Mouse (Mus musculus): ENCODE measurements around the gene Lysmd4. TPM values are rescaled to one million over a fixed set of nuclear protein-coding genes. Genes with fewer than 3 reads are reported as not detected.

The Lysmd4 gene
- total and polyA plus RNA-seq, 3 experiments: 4.0 to 12.0 (median 5.0) TPM

DNA sequence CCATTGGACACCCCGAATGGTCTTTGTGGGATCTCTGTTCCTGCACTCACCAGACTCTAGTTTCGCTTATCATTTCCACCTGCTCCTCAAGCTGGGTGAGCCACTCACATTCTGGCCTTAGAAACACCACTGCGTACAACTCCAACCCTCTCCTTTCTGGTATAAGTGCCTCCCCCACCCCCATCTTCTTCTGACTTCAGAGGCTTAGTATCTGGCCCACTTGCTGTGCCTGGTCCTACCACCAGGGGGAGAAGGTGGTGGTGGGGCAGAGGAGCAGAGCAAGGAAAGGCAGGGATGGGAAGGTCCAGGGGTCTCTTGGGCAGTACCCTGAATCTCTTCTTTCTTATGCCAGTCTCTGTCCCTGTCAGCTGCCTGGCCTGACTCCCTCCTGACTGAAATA lies 5.3 kb upstream of the Lysmd4 start:
- Histone ChIP-seq H3K4me3 (replicated peaks in 1 of 3; ENCODE audit: low read depth in 2 of 3, low read length in 2 of 3, poor library complexity in 1 of 3) (no peak overlapping the region), H3K27ac (ENCODE audit: insufficient read depth, low read depth) (no peak overlapping the region), H3K9ac (ENCODE audit: insufficient read depth, low read depth) (no peak overlapping the region), H3K9me3 (replicated peaks; ENCODE audit: low read length) (no peaks in the 10 kb centered on the region), H3K79me2 (replicated peaks; ENCODE audit: control insufficient read depth, extremely low read depth, insufficient read depth, poor library complexity, severe bottlenecking) (no peaks in the 10 kb centered on the region), H3K36me3 (replicated peaks in 1 of 2; ENCODE audit: control insufficient read depth in 1 of 2, insufficient read depth in 1 of 2, low read length in 1 of 2) (no peaks in the 10 kb centered on the region), H3K4me2 (ENCODE audit: insufficient read depth, low read depth, poor library complexity, severe bottlenecking) (no peak overlapping the region), H3K4me1 (ENCODE audit: control insufficient read depth in 1 of 2, insufficient read depth in 2 of 2) (peaks cover 4 to 14% of the 10 kb centered on the region in 2 experiments; a peak in 3 of 4 replicates), H3K27me3 (replicated peaks) (peaks cover 5% of the 10 kb centered on the region)
- peak; percentile 61 for DNase-seq (ENCODE audit: extremely low read depth)
- in situ Hi-C loops (cut with MboI; ENCODE audit: low pct_ligation_motif_present, low pct_unique_long_range_greater_than_20kb, low sequenced_read_pairs): loop anchor here (25.0 kb wide), 1 partner anchor 380 kb away; the partner anchor contains the start of gene Adamts17
- dilution Hi-C loops (cut with MboI; ENCODE audit: extremely low pct_ligation_motif_present, extremely low pct_unique_long_range_greater_than_20kb, low sequenced_read_pairs): no loop called here
- TF ChIP-seq CTCF (conservative IDR thresholded peaks at IDR 0.05 in 1 of 2, IDR thresholded peaks at IDR 0.05 in 1 of 2; ENCODE audit: low read depth in 2 of 2, low read length in 2 of 2) (peak; percentile 77 to 80), NELFE (IDR thresholded peaks at IDR 0.05; ENCODE audit: low read depth, low read length) (no peak), CHD2 (IDR thresholded peaks at IDR 0.05; ENCODE audit: low read length) (peak; percentile 51; the same call in 1 of the 2 replicates), ZNF384 (IDR thresholded peaks at IDR 0.05; ENCODE audit: low read depth, low read length) (no peak), RAD21 (IDR thresholded peaks at IDR 0.05; ENCODE audit: low read depth, low read length) (peak; percentile 41), SMC3 (IDR thresholded peaks at IDR 0.05; ENCODE audit: low read depth, low read length) (peak; percentile 90)

DNA sequence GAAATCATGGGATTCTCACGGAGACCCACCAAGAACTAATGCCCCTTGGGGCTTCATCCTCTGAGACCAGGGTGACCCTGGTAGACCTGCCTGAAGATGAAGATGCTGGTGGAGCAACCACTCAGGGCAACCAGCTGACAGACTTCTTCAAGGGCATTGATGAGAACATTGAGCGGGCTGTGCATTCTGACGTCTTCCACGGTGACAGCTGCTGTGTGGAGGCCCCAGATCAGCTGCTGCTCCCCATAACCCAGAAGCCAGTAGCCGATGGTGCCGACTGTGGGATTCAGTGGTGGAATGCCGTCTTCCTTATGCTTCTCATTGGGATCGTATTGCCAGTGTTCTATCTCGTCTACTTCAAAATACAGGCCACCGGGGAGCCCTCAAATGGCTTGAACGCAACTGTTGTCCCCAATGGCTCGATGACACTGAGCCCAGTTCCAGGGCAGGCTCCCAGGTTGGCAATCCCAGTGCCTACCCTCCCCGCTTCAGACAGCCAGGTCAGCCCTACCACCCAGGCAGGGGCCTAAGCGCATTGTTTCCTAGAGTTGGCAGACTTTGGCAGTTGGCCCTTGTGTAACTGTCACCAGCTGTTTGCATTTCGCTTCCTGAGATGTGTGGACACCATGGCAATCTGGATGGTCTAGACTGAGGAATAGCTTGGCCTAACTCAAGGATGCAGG lies 3.7 kb downstream of the Lysmd4 start:
- Histone ChIP-seq H3K4me3 (replicated peaks in 1 of 3; ENCODE audit: low read depth in 2 of 3, low read length in 2 of 3, poor library complexity in 1 of 3) (no peak overlapping the region), H3K27me3 (replicated peaks) (no peaks in the 10 kb centered on the region), H3K9ac (ENCODE audit: insufficient read depth, low read depth) (no peak overlapping the region), H3K4me1 (ENCODE audit: control insufficient read depth in 1 of 2, insufficient read depth in 2 of 2) (peaks cover 3 to 16% of the 10 kb centered on the region in 2 experiments; a peak in 3 of 4 replicates), H3K27ac (ENCODE audit: insufficient read depth, low read depth) (no peak overlapping the region), H3K9me3 (replicated peaks; ENCODE audit: low read length) (no peaks in the 10 kb centered on the region), H3K4me2 (ENCODE audit: insufficient read depth, low read depth, poor library complexity, severe bottlenecking) (no peak overlapping the region), H3K36me3 (replicated peaks in 1 of 2; ENCODE audit: control insufficient read depth in 1 of 2, insufficient read depth in 1 of 2, low read length in 1 of 2) (peaks cover 11 to 55% of the 10 kb centered on the region in 2 experiments), H3K79me2 (replicated peaks; ENCODE audit: control insufficient read depth, extremely low read depth, insufficient read depth, poor library complexity, severe bottlenecking) (no peaks in the 10 kb centered on the region)
- in situ Hi-C loops (cut with MboI; ENCODE audit: low pct_ligation_motif_present, low pct_unique_long_range_greater_than_20kb, low sequenced_read_pairs) (loop anchor here (25.0 kb wide), 2 partner anchors 136 to 286 kb away; partner anchors contain the start of gene Mef2a), dilution Hi-C loops (cut with MboI; ENCODE audit: extremely low pct_ligation_motif_present, extremely low pct_unique_long_range_greater_than_20kb, low sequenced_read_pairs) (no loop called here)
- DNase-seq (ENCODE audit: extremely low read depth): no peak
- TF ChIP-seq USF1 (IDR thresholded peaks at IDR 0.05; ENCODE audit: low read depth, low read length): no peak
- no peak for TF ChIP-seq ZC3H11A (IDR thresholded peaks at IDR 0.05; ENCODE audit: low read depth, low read length)
- TF ChIP-seq ZKSCAN1 (IDR thresholded peaks at IDR 0.05; ENCODE audit: borderline replicate concordance, low read depth, low read length): no peak
- TF ChIP-seq ELF1 (IDR thresholded peaks at IDR 0.05; ENCODE audit: low read depth, low read length): no peak
- no peak for TF ChIP-seq BHLHE40 (IDR thresholded peaks at IDR 0.05; ENCODE audit: low read depth, low read length)
- no peak for TF ChIP-seq ZNF384 (IDR thresholded peaks at IDR 0.05; ENCODE audit: low read depth, low read length)
- TF ChIP-seq JUND (conservative IDR thresholded peaks at IDR 0.05; ENCODE audit: low read depth, low read length): no peak

DNA sequence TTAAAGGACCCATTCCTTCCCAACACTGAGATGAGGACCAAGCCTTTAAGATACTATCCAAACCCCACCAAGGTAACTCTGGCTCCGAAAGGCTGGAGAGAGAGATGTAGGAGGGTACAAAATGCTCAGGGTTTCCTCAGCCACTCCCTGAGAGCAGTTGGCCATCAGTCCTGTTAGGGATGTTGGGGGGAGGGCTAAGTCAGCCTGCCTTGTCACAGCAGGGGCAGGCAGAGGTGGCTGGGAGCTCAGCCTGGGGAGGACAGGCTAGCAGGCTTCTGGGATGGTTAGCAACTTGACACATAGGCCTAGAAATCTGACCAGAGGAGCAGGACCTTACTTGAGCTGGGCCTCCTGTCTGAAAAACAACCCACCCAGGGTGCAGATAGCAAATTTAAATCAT lies 5.2 kb downstream of the Lysmd4 start:
- Histone ChIP-seq H3K79me2 (replicated peaks; ENCODE audit: control insufficient read depth, extremely low read depth, insufficient read depth, poor library complexity, severe bottlenecking) (no peaks in the 10 kb centered on the region), H3K27ac (ENCODE audit: insufficient read depth, low read depth) (no peak overlapping the region), H3K4me1 (ENCODE audit: control insufficient read depth in 1 of 2, insufficient read depth in 2 of 2) (peaks cover 3 to 10% of the 10 kb centered on the region in 2 experiments; a peak in 3 of 4 replicates), H3K27me3 (replicated peaks) (no peaks in the 10 kb centered on the region), H3K4me3 (replicated peaks in 1 of 3; ENCODE audit: low read depth in 2 of 3, low read length in 2 of 3, poor library complexity in 1 of 3) (no peak overlapping the region), H3K9me3 (replicated peaks; ENCODE audit: low read length) (no peaks in the 10 kb centered on the region), H3K9ac (ENCODE audit: insufficient read depth, low read depth) (no peak overlapping the region), H3K4me2 (ENCODE audit: insufficient read depth, low read depth, poor library complexity, severe bottlenecking) (no peak overlapping the region), H3K36me3 (replicated peaks in 1 of 2; ENCODE audit: control insufficient read depth in 1 of 2, insufficient read depth in 1 of 2, low read length in 1 of 2) (peaks cover 18 to 67% of the 10 kb centered on the region in 2 experiments)
- TF ChIP-seq POLR2A (IDR thresholded peaks at IDR 0.05; ENCODE audit: low read depth, low read length) (no peak), USF2 (conservative IDR thresholded peaks at IDR 0.05; ENCODE audit: low read depth, low read length) (no peak)
- dilution Hi-C loops (cut with MboI; ENCODE audit: extremely low pct_ligation_motif_present, extremely low pct_unique_long_range_greater_than_20kb, low sequenced_read_pairs) (no loop called here), in situ Hi-C loops (cut with MboI; ENCODE audit: low pct_ligation_motif_present, low pct_unique_long_range_greater_than_20kb, low sequenced_read_pairs) (loop anchor here (25.0 kb wide), 2 partner anchors 135 to 285 kb away; partner anchors contain the start of gene Mef2a)
- DNase-seq (ENCODE audit: extremely low read depth): no peak

All from CH12.LX (cell line).